Mouse (Mus musculus): Measurements from ENCODE around the gene Lsm14b. TPM values are rescaled to one million over a fixed set of nuclear protein-coding genes. Genes with fewer than 3 reads are reported as not detected.

Lsm14b gene
- polyA plus RNA-seq, 1 experiment from 2014 or later, result 3.0 TPM

GRCm38 (mm10) chr2:180041577-180042255 is 16.9 kb downstream of the Lsm14b start:
- H3K27me3 ChIP-seq (replicated peaks; ENCODE audit: control insufficient read depth, insufficient read depth, low read length), result no peaks in the 10 kb centered on the region
- peak overlapping the region; percentile 92 for H3K27ac ChIP-seq (ENCODE audit: low read depth, low read length)
- peaks cover 12% of the 10 kb centered on the region for H3K4me1 ChIP-seq (replicated peaks; ENCODE audit: control insufficient read depth, insufficient read depth, low read length)
- no peaks in the 10 kb centered on the region for H3K9me3 ChIP-seq (ENCODE audit: control insufficient read depth, low read length)
- DNase-seq (ENCODE audit: low spot score) (no peak), ATAC-seq (replicated peaks; ENCODE audit: low FRiP score) (peak; percentile 53)
- H3K4me3 ChIP-seq (ENCODE audit: low read depth, low read length), result peak overlapping the region; percentile 98
- peaks cover 22% of the 10 kb centered on the region for H3K36me3 ChIP-seq (ENCODE audit: control insufficient read depth, insufficient read depth, low read length)
- H3K4me2 ChIP-seq, result peak overlapping the region; percentile 99
- peak overlapping the region; percentile 91 for H3K9ac ChIP-seq (ENCODE audit: low read depth, low read length)
- WGBS, result 1% methylated on average over 63 of the region's 66 CpGs

GRCm38 (mm10) chr2:180042256-180042857 is 17.6 kb downstream of the Lsm14b start, which contains the start of the genes Psma7 and Ss18l1:
TSS of gene Psma7 (minus strand) at chr2:180042433.
TSS of gene Ss18l1 (plus strand) at chr2:180042509.
- H3K9ac ChIP-seq (ENCODE audit: low read depth, low read length), result peak within 1 kb of the TSS; percentile 91
- ATAC-seq (replicated peaks; ENCODE audit: low FRiP score), result peak; percentile 94
- DNase-seq (ENCODE audit: low spot score), result peak; percentile 88
- no peaks in the 10 kb centered on the region for H3K27me3 ChIP-seq (replicated peaks; ENCODE audit: control insufficient read depth, insufficient read depth, low read length)
- H3K4me1 ChIP-seq (replicated peaks; ENCODE audit: control insufficient read depth, insufficient read depth, low read length), result peaks cover 12% of the 10 kb centered on the region
- peak within 1 kb of the TSS; percentile 92 for H3K27ac ChIP-seq (ENCODE audit: low read depth, low read length)
- H3K4me3 ChIP-seq (ENCODE audit: low read depth, low read length), result peak within 1 kb of the TSS; percentile 98
- H3K4me2 ChIP-seq, result peak within 1 kb of the TSS; percentile 99
- H3K36me3 ChIP-seq (ENCODE audit: control insufficient read depth, insufficient read depth, low read length), result peaks cover 17% of the 10 kb centered on the region
- WGBS, result under 1% methylated on average over 70 of the region's 78 CpGs
- no peaks in the 10 kb centered on the region for H3K9me3 ChIP-seq (ENCODE audit: control insufficient read depth, low read length)

DNA sequence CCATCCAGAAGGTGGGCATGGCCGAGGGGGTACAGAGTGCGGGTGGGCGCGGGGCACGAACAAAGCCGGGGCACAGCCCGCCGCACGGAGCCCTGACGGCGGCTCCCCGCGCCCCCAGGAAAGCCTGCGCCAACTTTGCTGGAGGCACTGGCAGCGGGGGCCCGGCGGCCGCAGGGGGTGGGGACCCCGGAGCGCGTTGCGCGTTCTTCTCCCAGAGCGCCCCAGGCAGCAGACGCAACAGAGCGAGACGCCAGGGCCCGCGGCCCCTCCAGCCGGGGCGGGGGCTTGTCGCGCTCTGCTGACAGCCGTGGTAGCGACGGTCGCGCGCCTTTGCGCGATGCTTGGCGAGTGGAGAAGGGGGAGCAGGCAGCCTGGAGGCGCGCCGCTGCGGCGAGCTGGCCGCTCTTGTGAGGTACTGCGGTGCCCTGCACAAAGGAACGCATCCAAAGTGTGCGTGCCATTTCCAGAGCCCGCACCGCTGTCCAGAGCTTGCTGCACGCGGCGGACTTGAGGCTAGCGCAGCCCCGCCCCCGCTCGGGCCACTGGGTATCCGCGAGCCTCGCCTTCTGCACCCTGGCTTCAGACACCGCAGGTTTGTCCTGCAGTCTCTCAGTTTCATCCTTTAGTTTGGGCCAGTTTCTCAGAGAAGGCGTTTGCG is 18.2 kb downstream of the Lsm14b start:
- WGBS, result under 1% methylated on average over 66 of the region's 66 CpGs
- peaks cover 13% of the 10 kb centered on the region for H3K36me3 ChIP-seq (ENCODE audit: control insufficient read depth, insufficient read depth, low read length)
- H3K4me2 ChIP-seq, result peak overlapping the region; percentile 99
- H3K4me3 ChIP-seq (ENCODE audit: low read depth, low read length), result peak overlapping the region; percentile 98
- H3K9me3 ChIP-seq (ENCODE audit: control insufficient read depth, low read length), result no peaks in the 10 kb centered on the region
- H3K4me1 ChIP-seq (replicated peaks; ENCODE audit: control insufficient read depth, insufficient read depth, low read length), result peaks cover 12% of the 10 kb centered on the region
- no peaks in the 10 kb centered on the region for H3K27me3 ChIP-seq (replicated peaks; ENCODE audit: control insufficient read depth, insufficient read depth, low read length)
- peak; percentile 44 for ATAC-seq (replicated peaks; ENCODE audit: low FRiP score)
- DNase-seq (ENCODE audit: low spot score), result peak; percentile 82
- H3K9ac ChIP-seq (ENCODE audit: low read depth, low read length), result peak overlapping the region; percentile 91
- H3K27ac ChIP-seq (ENCODE audit: low read depth, low read length), result peak overlapping the region; percentile 92

DNA sequence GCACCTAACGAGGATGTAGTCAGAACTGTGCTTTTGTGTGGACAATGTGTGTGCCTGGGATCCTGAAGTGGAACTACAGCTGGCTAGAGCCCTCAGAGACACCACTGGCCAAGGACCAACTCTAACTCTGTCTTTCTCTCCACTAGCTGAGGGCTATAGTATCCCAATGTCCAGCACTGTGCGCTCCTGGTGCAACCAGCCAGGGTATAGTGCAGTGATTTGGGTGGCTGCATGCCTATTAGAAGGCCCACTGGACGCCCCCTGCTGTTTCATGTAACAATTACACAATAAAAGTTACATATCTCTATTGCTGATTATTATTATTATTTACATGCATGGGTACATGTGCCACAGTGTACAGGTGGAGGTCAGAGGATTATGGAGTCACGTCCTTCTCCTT is 20.5 kb downstream of the Lsm14b start:
- Histone ChIP-seq H3K4me3 (ENCODE audit: low read depth, low read length) (no peak overlapping the region), H3K4me2 (no peak overlapping the region), H3K4me1 (replicated peaks; ENCODE audit: control insufficient read depth, insufficient read depth, low read length) (peaks cover 9% of the 10 kb centered on the region), H3K27ac (ENCODE audit: low read depth, low read length) (no peak overlapping the region), H3K27me3 (replicated peaks; ENCODE audit: control insufficient read depth, insufficient read depth, low read length) (no peaks in the 10 kb centered on the region), H3K9me3 (ENCODE audit: control insufficient read depth, low read length) (no peaks in the 10 kb centered on the region), H3K36me3 (ENCODE audit: control insufficient read depth, insufficient read depth, low read length) (peaks cover 5% of the 10 kb centered on the region; the same call in 1 of the 2 replicates), H3K9ac (ENCODE audit: low read depth, low read length) (no peak overlapping the region)
- 41% methylated on average over 4 of the region's 4 CpGs for WGBS
- DNase-seq (ENCODE audit: low spot score) (no peak), ATAC-seq (replicated peaks; ENCODE audit: low FRiP score) (no peak)

DNA sequence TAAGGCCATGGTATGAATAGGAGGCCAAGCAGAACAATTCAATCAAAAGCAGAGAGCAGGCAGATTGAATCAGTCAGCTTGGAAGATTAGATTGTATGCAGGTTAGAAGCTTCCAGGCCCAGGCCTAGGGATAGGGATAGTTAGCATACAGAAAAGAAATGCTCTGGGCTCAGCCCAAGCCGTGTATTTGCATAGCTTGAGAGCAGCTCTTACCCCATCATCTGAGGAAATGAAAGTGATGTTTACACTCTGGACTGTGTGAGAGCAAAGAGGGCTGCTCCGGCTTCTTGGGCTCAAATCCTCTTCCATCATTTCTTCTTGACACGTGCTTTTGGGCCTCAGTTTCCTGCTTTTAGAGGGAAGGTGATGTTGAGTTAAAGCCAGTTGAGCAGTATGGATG is 22.8 kb downstream of the Lsm14b start:
- Histone ChIP-seq H3K27me3 (replicated peaks; ENCODE audit: control insufficient read depth, insufficient read depth, low read length) (no peaks in the 10 kb centered on the region), H3K4me1 (replicated peaks; ENCODE audit: control insufficient read depth, insufficient read depth, low read length) (no peaks in the 10 kb centered on the region; the same call in none of the 2 replicates), H3K27ac (ENCODE audit: low read depth, low read length) (no peak overlapping the region), H3K4me2 (no peak overlapping the region), H3K9me3 (ENCODE audit: control insufficient read depth, low read length) (no peaks in the 10 kb centered on the region), H3K4me3 (ENCODE audit: low read depth, low read length) (no peak overlapping the region), H3K36me3 (ENCODE audit: control insufficient read depth, insufficient read depth, low read length) (peaks cover 2% of the 10 kb centered on the region; the same call in 1 of the 2 replicates), H3K9ac (ENCODE audit: low read depth, low read length) (no peak overlapping the region)
- DNase-seq (ENCODE audit: low spot score) (no peak), ATAC-seq (replicated peaks; ENCODE audit: low FRiP score) (no peak)
- 77% methylated on average over 3 of the region's 3 CpGs for WGBS

- H3K27me3 ChIP-seq (replicated peaks; ENCODE audit: control insufficient read depth, insufficient read depth, low read length), result no peaks in the 10 kb centered on the region
- 91% methylated on average over 18 of the region's 18 CpGs for WGBS
- no peak overlapping the region for H3K9ac ChIP-seq (ENCODE audit: low read depth, low read length)
- DNase-seq (ENCODE audit: low spot score), result no peak
- no peaks in the 10 kb centered on the region; the same call in none of the 2 replicates for H3K4me1 ChIP-seq (replicated peaks; ENCODE audit: control insufficient read depth, insufficient read depth, low read length)
- H3K36me3 ChIP-seq (ENCODE audit: control insufficient read depth, insufficient read depth, low read length), result peaks cover 4% of the 10 kb centered on the region; the same call in 1 of the 2 replicates
- no peak overlapping the region for H3K4me2 ChIP-seq
- no peak overlapping the region for H3K27ac ChIP-seq (ENCODE audit: low read depth, low read length)
- ATAC-seq (replicated peaks; ENCODE audit: low FRiP score), result no peak
- H3K9me3 ChIP-seq (ENCODE audit: control insufficient read depth, low read length), result no peaks in the 10 kb centered on the region
- no peak overlapping the region for H3K4me3 ChIP-seq (ENCODE audit: low read depth, low read length)
Measured at GRCm38 (mm10) chr2:180047980-180048635, 23.3 kb downstream of the Lsm14b start.

- DNase-seq (ENCODE audit: low spot score) (peak; percentile 71), ATAC-seq (replicated peaks; ENCODE audit: low FRiP score) (peak; percentile 70)
- peaks cover 14% of the 10 kb centered on the region for H3K36me3 ChIP-seq (ENCODE audit: control insufficient read depth, insufficient read depth, low read length)
- H3K9ac ChIP-seq (ENCODE audit: low read depth, low read length), result no peak overlapping the region
- no peaks in the 10 kb centered on the region for H3K9me3 ChIP-seq (ENCODE audit: control insufficient read depth, low read length)
- no peaks in the 10 kb centered on the region for H3K27me3 ChIP-seq (replicated peaks; ENCODE audit: control insufficient read depth, insufficient read depth, low read length)
- H3K27ac ChIP-seq (ENCODE audit: low read depth, low read length), result no peak overlapping the region
- no peak overlapping the region for H3K4me3 ChIP-seq (ENCODE audit: low read depth, low read length)
- H3K4me2 ChIP-seq, result no peak overlapping the region
- 23% methylated on average over 5 of the region's 5 CpGs for WGBS
- H3K4me1 ChIP-seq (replicated peaks; ENCODE audit: control insufficient read depth, insufficient read depth, low read length), result no peaks in the 10 kb centered on the region
Measured at GRCm38 (mm10) chr2:180050986-180051385, 26.2 kb downstream of the Lsm14b start.

- Histone ChIP-seq H3K27me3 (replicated peaks; ENCODE audit: control insufficient read depth, insufficient read depth, low read length) (no peaks in the 10 kb centered on the region), H3K36me3 (ENCODE audit: control insufficient read depth, insufficient read depth, low read length) (peaks cover 14% of the 10 kb centered on the region), H3K9me3 (ENCODE audit: control insufficient read depth, low read length) (no peaks in the 10 kb centered on the region), H3K4me1 (replicated peaks; ENCODE audit: control insufficient read depth, insufficient read depth, low read length) (no peaks in the 10 kb centered on the region), H3K9ac (ENCODE audit: low read depth, low read length) (no peak overlapping the region), H3K4me2 (no peak overlapping the region), H3K4me3 (ENCODE audit: low read depth, low read length) (no peak overlapping the region), H3K27ac (ENCODE audit: low read depth, low read length) (no peak overlapping the region)
- DNase-seq (ENCODE audit: low spot score) (no peak), ATAC-seq (replicated peaks; ENCODE audit: low FRiP score) (no peak)
- WGBS, result 86% methylated on average over 14 of the region's 14 CpGs
Measured at GRCm38 (mm10) chr2:180051986-180052733, 27.4 kb downstream of the Lsm14b start.

All from liver, embryonic 11.5 days (tissue).